Mouse (Mus musculus): ENCODE data around the gene Hspa8. TPM values are rescaled to one million over a fixed set of nuclear protein-coding genes. Genes with fewer than 3 reads are reported as not detected.
"Not testable (repeated sequence)": the region's sequence is repeated elsewhere in the genome, so short reads cannot be mapped to it uniquely, and the experiment has no call there.

Hspa8 gene
- total and polyA plus RNA-seq, 3 experiments: 2,915 to 7,761 (median 6,462) TPM

DNA sequence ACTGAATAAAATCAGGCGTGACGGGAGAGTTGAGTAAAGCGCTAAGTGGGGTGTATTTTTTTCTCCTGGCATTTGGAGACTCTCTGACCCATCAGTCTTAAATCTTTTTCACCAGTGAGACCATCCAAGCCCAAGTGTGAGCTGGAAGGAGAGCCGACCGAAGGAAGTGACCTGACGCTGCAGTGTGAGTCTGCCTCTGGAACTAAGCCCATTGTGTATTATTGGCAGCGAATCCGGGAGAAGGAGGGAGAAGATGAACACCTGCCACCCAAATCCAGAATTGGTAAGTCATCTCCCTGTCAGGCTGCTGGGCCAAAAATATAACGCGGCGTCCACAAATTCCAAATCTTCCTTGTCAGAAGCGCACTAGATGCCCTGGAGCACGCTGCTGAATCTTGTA is 28.5 kb upstream of the Hspa8 start:
- dilution Hi-C loops (cut with MboI; ENCODE audit: extremely low pct_ligation_motif_present, extremely low pct_unique_long_range_greater_than_20kb, low sequenced_read_pairs) (no loop called here), in situ Hi-C loops (cut with MboI; ENCODE audit: low pct_ligation_motif_present, low pct_unique_long_range_greater_than_20kb, low sequenced_read_pairs) (loop anchor here (25.0 kb wide), 1 partner anchor 360 kb away; no protein-coding TSS in a partner anchor)
- DNase-seq (ENCODE audit: extremely low read depth): no peak
- H3K9ac ChIP-seq (ENCODE audit: insufficient read depth, low read depth): no peak overlapping the region
- H3K79me2 ChIP-seq (replicated peaks; ENCODE audit: control insufficient read depth, extremely low read depth, insufficient read depth, poor library complexity, severe bottlenecking): no peaks in the 10 kb centered on the region
- H3K27me3 ChIP-seq (replicated peaks): no peaks in the 10 kb centered on the region
- H3K36me3 ChIP-seq (replicated peaks in 1 of 2; ENCODE audit: control insufficient read depth in 1 of 2, insufficient read depth in 1 of 2, low read length in 1 of 2): no peaks in the 10 kb centered on the region
- H3K4me3 ChIP-seq (replicated peaks in 1 of 3; ENCODE audit: low read depth in 2 of 3, low read length in 2 of 3, poor library complexity in 1 of 3): no peak overlapping the region
- H3K4me2 ChIP-seq (ENCODE audit: insufficient read depth, low read depth, poor library complexity, severe bottlenecking): no peak overlapping the region
- H3K4me1 ChIP-seq (ENCODE audit: control insufficient read depth in 1 of 2, insufficient read depth in 2 of 2): peaks cover 2 to 3% of the 10 kb centered on the region in 2 experiments; a peak in 3 of 4 replicates
- H3K27ac ChIP-seq (ENCODE audit: insufficient read depth, low read depth): no peak overlapping the region
- TF ChIP-seq UBTF (IDR thresholded peaks at IDR 0.05; ENCODE audit: low read depth, low read length): no peak
- no peak for TF ChIP-seq SMC3 (IDR thresholded peaks at IDR 0.05; ENCODE audit: low read depth, low read length)
- TF ChIP-seq RAD21 (IDR thresholded peaks at IDR 0.05; ENCODE audit: low read depth, low read length): no peak
- TF ChIP-seq ZNF384 (IDR thresholded peaks at IDR 0.05; ENCODE audit: low read depth, low read length): no peak
- no peak for TF ChIP-seq IRF4 (IDR thresholded peaks at IDR 0.05; ENCODE audit: low read depth, low read length)
- no peak for TF ChIP-seq POLR2A (IDR thresholded peaks at IDR 0.05; ENCODE audit: low read depth, low read length)
- TF ChIP-seq CHD1 (IDR thresholded peaks at IDR 0.05; ENCODE audit: low read depth, low read length): no peak
- TF ChIP-seq MEF2A (IDR thresholded peaks at IDR 0.05; ENCODE audit: borderline replicate concordance, low read depth, low read length): no peak
- TF ChIP-seq POLR2AphosphoS2 (IDR thresholded peaks at IDR 0.05; ENCODE audit: low read depth, low read length): no peak
- H3K9me3 ChIP-seq (replicated peaks; ENCODE audit: low read length): no peaks in the 10 kb centered on the region

GRCm38 (mm10) chr9:40773142-40773541 is 27.6 kb upstream of the Hspa8 start:
- DNase-seq (ENCODE audit: extremely low read depth); H3K9me3 ChIP-seq (replicated peaks; ENCODE audit: low read length); H3K9ac ChIP-seq (ENCODE audit: insufficient read depth, low read depth); H3K4me2 ChIP-seq (ENCODE audit: insufficient read depth, low read depth, poor library complexity, severe bottlenecking); H3K79me2 ChIP-seq (replicated peaks; ENCODE audit: control insufficient read depth, extremely low read depth, insufficient read depth, poor library complexity, severe bottlenecking); dilution Hi-C loops (cut with MboI; ENCODE audit: extremely low pct_ligation_motif_present, extremely low pct_unique_long_range_greater_than_20kb, low sequenced_read_pairs); H3K4me3 ChIP-seq (replicated peaks in 1 of 3; ENCODE audit: low read depth in 2 of 3, low read length in 2 of 3, poor library complexity in 1 of 3); H3K4me1 ChIP-seq (ENCODE audit: control insufficient read depth in 1 of 2, insufficient read depth in 2 of 2); H3K27me3 ChIP-seq (replicated peaks); H3K36me3 ChIP-seq (replicated peaks in 1 of 2; ENCODE audit: control insufficient read depth in 1 of 2, insufficient read depth in 1 of 2, low read length in 1 of 2); H3K27ac ChIP-seq (ENCODE audit: insufficient read depth, low read depth): not testable (repeated sequence)
- in situ Hi-C loops (cut with MboI; ENCODE audit: low pct_ligation_motif_present, low pct_unique_long_range_greater_than_20kb, low sequenced_read_pairs): loop anchor here (25.0 kb wide), 1 partner anchor 361 kb away; no protein-coding TSS in a partner anchor

DNA sequence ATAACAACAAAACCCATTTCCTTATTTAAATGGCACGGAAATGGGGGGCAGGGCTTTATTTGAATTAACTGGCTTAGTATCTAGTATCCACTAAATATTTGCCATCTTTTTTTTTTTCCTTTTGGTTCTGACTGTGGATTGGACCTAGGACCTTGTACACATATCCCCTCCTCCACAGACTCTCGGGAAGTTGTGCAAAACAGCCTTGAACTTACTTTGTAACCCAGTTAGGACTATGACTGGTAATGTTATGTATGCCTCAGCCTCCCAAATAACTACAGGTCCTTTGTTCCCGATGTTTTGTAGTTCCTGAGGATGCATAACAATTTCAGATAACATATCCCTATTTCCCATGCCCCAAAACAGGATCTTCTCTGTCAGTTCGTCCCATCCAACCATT is 26.9 kb upstream of the Hspa8 start:
- no peaks in the 10 kb centered on the region for H3K79me2 ChIP-seq (replicated peaks; ENCODE audit: control insufficient read depth, extremely low read depth, insufficient read depth, poor library complexity, severe bottlenecking)
- dilution Hi-C loops (cut with MboI; ENCODE audit: extremely low pct_ligation_motif_present, extremely low pct_unique_long_range_greater_than_20kb, low sequenced_read_pairs): no loop called here
- H3K4me1 ChIP-seq (ENCODE audit: control insufficient read depth in 1 of 2, insufficient read depth in 2 of 2): peaks cover 2 to 3% of the 10 kb centered on the region in 2 experiments; a peak in 3 of 4 replicates
- H3K4me2 ChIP-seq (ENCODE audit: insufficient read depth, low read depth, poor library complexity, severe bottlenecking): no peak overlapping the region
- no peak overlapping the region for H3K4me3 ChIP-seq (replicated peaks in 1 of 3; ENCODE audit: low read depth in 2 of 3, low read length in 2 of 3, poor library complexity in 1 of 3)
- no peak overlapping the region for H3K9ac ChIP-seq (ENCODE audit: insufficient read depth, low read depth)
- in situ Hi-C loops (cut with MboI; ENCODE audit: low pct_ligation_motif_present, low pct_unique_long_range_greater_than_20kb, low sequenced_read_pairs): loop anchor here (25.0 kb wide), 1 partner anchor 362 kb away; no protein-coding TSS in a partner anchor
- no peaks in the 10 kb centered on the region for H3K36me3 ChIP-seq (replicated peaks in 1 of 2; ENCODE audit: control insufficient read depth in 1 of 2, insufficient read depth in 1 of 2, low read length in 1 of 2)
- no peak overlapping the region for H3K27ac ChIP-seq (ENCODE audit: insufficient read depth, low read depth)
- no peaks in the 10 kb centered on the region for H3K27me3 ChIP-seq (replicated peaks)
- TF ChIP-seq GABPA (IDR thresholded peaks at IDR 0.05; ENCODE audit: insufficient replicate concordance, low read depth, low read length): no peak
- no peak for TF ChIP-seq ZNF384 (IDR thresholded peaks at IDR 0.05; ENCODE audit: low read depth, low read length)
- TF ChIP-seq MXI1 (IDR thresholded peaks at IDR 0.05; ENCODE audit: low read depth, low read length): no peak
- TF ChIP-seq NELFE (IDR thresholded peaks at IDR 0.05; ENCODE audit: low read depth, low read length): no peak
- TF ChIP-seq MEF2A (IDR thresholded peaks at IDR 0.05; ENCODE audit: borderline replicate concordance, low read depth, low read length): no peak
- no peak for TF ChIP-seq POLR2AphosphoS2 (IDR thresholded peaks at IDR 0.05; ENCODE audit: low read depth, low read length)
- no peak for TF ChIP-seq ZC3H11A (IDR thresholded peaks at IDR 0.05; ENCODE audit: low read depth, low read length)
- TF ChIP-seq IRF4 (IDR thresholded peaks at IDR 0.05; ENCODE audit: low read depth, low read length): no peak
- no peak for TF ChIP-seq USF2 (conservative IDR thresholded peaks at IDR 0.05; ENCODE audit: low read depth, low read length)
- TF ChIP-seq SMC3 (IDR thresholded peaks at IDR 0.05; ENCODE audit: low read depth, low read length): no peak
- TF ChIP-seq MAZ (IDR thresholded peaks at IDR 0.05; ENCODE audit: low read depth, low read length): no peak
- TF ChIP-seq UBTF (IDR thresholded peaks at IDR 0.05; ENCODE audit: low read depth, low read length): no peak
- no peak for TF ChIP-seq NRF1 (IDR thresholded peaks at IDR 0.05; ENCODE audit: low read depth, low read length)
- TF ChIP-seq TBP (conservative IDR thresholded peaks at IDR 0.05; ENCODE audit: low read depth, low read length): no peak
- no peak for TF ChIP-seq MYC (IDR thresholded peaks at IDR 0.05; ENCODE audit: low read depth, low read length)
- no peak for TF ChIP-seq ZKSCAN1 (IDR thresholded peaks at IDR 0.05; ENCODE audit: borderline replicate concordance, low read depth, low read length)
- no peak for TF ChIP-seq BHLHE40 (IDR thresholded peaks at IDR 0.05; ENCODE audit: low read depth, low read length)
- TF ChIP-seq TCF12 (IDR thresholded peaks at IDR 0.05; ENCODE audit: low read depth, low read length): no peak
- H3K9me3 ChIP-seq (replicated peaks; ENCODE audit: low read length): no peaks in the 10 kb centered on the region
- DNase-seq (ENCODE audit: extremely low read depth): no peak

Data from CH12.LX (cell line).